Mouse (Mus musculus): ENCODE data around the gene Sesn2. TPM values are rescaled to one million over a fixed set of nuclear protein-coding genes. Genes with fewer than 3 reads are reported as not detected.

Sesn2 gene
- polyA plus RNA-seq, 1 experiment from 2014 or later = 7.7 TPM

GRCm38 (mm10) chr4:132524808-132525207 lies 14.5 kb upstream of the Sesn2 start:
- H3K9me3 ChIP-seq (ENCODE audit: control insufficient read depth, low read length) = no peaks in the 10 kb centered on the region
- DNase-seq (ENCODE audit: low spot score) = no peak
- H3K36me3 ChIP-seq (ENCODE audit: control insufficient read depth, insufficient read depth, low read length) = peaks cover 1% of the 10 kb centered on the region
- no peak for ATAC-seq (ENCODE audit: insufficient number of reproducible peaks, low FRiP score, low TSS enrichment, low read depth)
- H3K4me2 ChIP-seq (ENCODE audit: low read depth, severe bottlenecking) = no peak overlapping the region
- 50% methylated on average over 6 of the region's 6 CpGs for WGBS
- no peak overlapping the region for H3K9ac ChIP-seq (ENCODE audit: low read length)
- H3K4me1 ChIP-seq (ENCODE audit: control insufficient read depth, insufficient read depth, low read length) = peaks cover 5% of the 10 kb centered on the region; the same call in 1 of the 2 replicates
- H3K4me3 ChIP-seq (ENCODE audit: low read depth, low read length) = no peak overlapping the region
- H3K27ac ChIP-seq (replicated peaks; ENCODE audit: low read depth, low read length) = no peak overlapping the region
- H3K27me3 ChIP-seq (ENCODE audit: control insufficient read depth, insufficient read depth, low read length) = no peaks in the 10 kb centered on the region

- no peak for DNase-seq (ENCODE audit: low spot score)
- Histone ChIP-seq H3K36me3 (ENCODE audit: control insufficient read depth, insufficient read depth, low read length) (no peaks in the 10 kb centered on the region; the same call in 1 of the 2 replicates), H3K4me2 (ENCODE audit: low read depth, severe bottlenecking) (no peak overlapping the region), H3K27ac (replicated peaks; ENCODE audit: low read depth, low read length) (no peak overlapping the region), H3K4me3 (ENCODE audit: low read depth, low read length) (no peak overlapping the region), H3K4me1 (ENCODE audit: control insufficient read depth, insufficient read depth, low read length) (peaks cover 5% of the 10 kb centered on the region; the same call in 1 of the 2 replicates), H3K27me3 (ENCODE audit: control insufficient read depth, insufficient read depth, low read length) (no peaks in the 10 kb centered on the region), H3K9me3 (ENCODE audit: control insufficient read depth, low read length) (no peaks in the 10 kb centered on the region), H3K9ac (ENCODE audit: low read length) (no peak overlapping the region)
- WGBS = 24% methylated on average over 11 of the region's 11 CpGs
- no peak for ATAC-seq (ENCODE audit: insufficient number of reproducible peaks, low FRiP score, low TSS enrichment, low read depth)
These were observed 14.0 kb upstream of the Sesn2 start for GRCm38 (mm10) chr4:132524321-132524741.

GRCm38 (mm10) chr4:132519188-132519587 lies 8.9 kb upstream of the Sesn2 start:
- Histone ChIP-seq H3K4me1 (ENCODE audit: control insufficient read depth, insufficient read depth, low read length) (no peaks in the 10 kb centered on the region), H3K4me3 (ENCODE audit: low read depth, low read length) (no peak overlapping the region), H3K4me2 (ENCODE audit: low read depth, severe bottlenecking) (no peak overlapping the region), H3K27ac (replicated peaks; ENCODE audit: low read depth, low read length) (no peak overlapping the region), H3K9me3 (ENCODE audit: control insufficient read depth, low read length) (no peaks in the 10 kb centered on the region), H3K27me3 (ENCODE audit: control insufficient read depth, insufficient read depth, low read length) (no peaks in the 10 kb centered on the region), H3K9ac (ENCODE audit: low read length) (no peak overlapping the region), H3K36me3 (ENCODE audit: control insufficient read depth, insufficient read depth, low read length) (no peaks in the 10 kb centered on the region)
- DNase-seq (ENCODE audit: low spot score) = no peak
- no peak for ATAC-seq (ENCODE audit: insufficient number of reproducible peaks, low FRiP score, low TSS enrichment, low read depth)
- WGBS = 92% methylated on average over 3 of the region's 3 CpGs

- 0 out of 2 replicates have a peak, but pooled peaks cover 2% of the 10 kb centered on the region for H3K4me1 ChIP-seq (ENCODE audit: control insufficient read depth, insufficient read depth, low read length)
- no peaks in the 10 kb centered on the region for H3K36me3 ChIP-seq (ENCODE audit: control insufficient read depth, insufficient read depth, low read length)
- no peak for ATAC-seq (ENCODE audit: insufficient number of reproducible peaks, low FRiP score, low TSS enrichment, low read depth)
- H3K4me3 ChIP-seq (ENCODE audit: low read depth, low read length) = no peak overlapping the region
- H3K27me3 ChIP-seq (ENCODE audit: control insufficient read depth, insufficient read depth, low read length) = no peaks in the 10 kb centered on the region
- H3K9ac ChIP-seq (ENCODE audit: low read length) = no peak overlapping the region
- no peaks in the 10 kb centered on the region for H3K9me3 ChIP-seq (ENCODE audit: control insufficient read depth, low read length)
- DNase-seq (ENCODE audit: low spot score) = no peak
- WGBS = 86% methylated on average over 8 of the region's 8 CpGs
- H3K4me2 ChIP-seq (ENCODE audit: low read depth, severe bottlenecking) = no peak overlapping the region
- no peak overlapping the region for H3K27ac ChIP-seq (replicated peaks; ENCODE audit: low read depth, low read length)
These were observed 7.8 kb upstream of the Sesn2 start for GRCm38 (mm10) chr4:132518066-132518465.

GRCm38 (mm10) chr4:132515369-132516155 lies 5.3 kb upstream of the Sesn2 start:
- 0 out of 2 replicates have a peak, but pooled peaks cover 2% of the 10 kb centered on the region for H3K4me1 ChIP-seq (ENCODE audit: control insufficient read depth, insufficient read depth, low read length)
- peak overlapping the region; percentile 64 for H3K27ac ChIP-seq (replicated peaks; ENCODE audit: low read depth, low read length)

GRCm38 (mm10) chr4:132514555-132515135 lies 4.3 kb upstream of the Sesn2 start:
- H3K9me3 ChIP-seq (ENCODE audit: control insufficient read depth, low read length) = no peaks in the 10 kb centered on the region
- H3K27ac ChIP-seq (replicated peaks; ENCODE audit: low read depth, low read length) = peak overlapping the region; percentile 64
- H3K27me3 ChIP-seq (ENCODE audit: control insufficient read depth, insufficient read depth, low read length) = no peaks in the 10 kb centered on the region
- peak overlapping the region; percentile 33 for H3K4me3 ChIP-seq (ENCODE audit: low read depth, low read length)
- H3K36me3 ChIP-seq (ENCODE audit: control insufficient read depth, insufficient read depth, low read length) = no peaks in the 10 kb centered on the region
- 2% methylated on average over 21 of the region's 21 CpGs for WGBS
- peak; percentile 93 for DNase-seq (ENCODE audit: low spot score)
- 0 out of 2 replicates have a peak, but pooled peaks cover 2% of the 10 kb centered on the region for H3K4me1 ChIP-seq (ENCODE audit: control insufficient read depth, insufficient read depth, low read length)
- peak overlapping the region; percentile 86 for H3K4me2 ChIP-seq (ENCODE audit: low read depth, severe bottlenecking)
- peak overlapping the region; percentile 43 for H3K9ac ChIP-seq (ENCODE audit: low read length)
- ATAC-seq (ENCODE audit: insufficient number of reproducible peaks, low FRiP score, low TSS enrichment, low read depth) = no peak

More at GRCm38 (mm10) chr4:132515369-132516155, 5.3 kb upstream of the Sesn2 start:
- peak overlapping the region; percentile 86 for H3K4me2 ChIP-seq (ENCODE audit: low read depth, severe bottlenecking)
- no peaks in the 10 kb centered on the region for H3K9me3 ChIP-seq (ENCODE audit: control insufficient read depth, low read length)
- no peaks in the 10 kb centered on the region for H3K27me3 ChIP-seq (ENCODE audit: control insufficient read depth, insufficient read depth, low read length)
- H3K9ac ChIP-seq (ENCODE audit: low read length) = peak overlapping the region; percentile 43; the same call in 1 of the 2 replicates
- peak; percentile 86 for DNase-seq (ENCODE audit: low spot score)
- ATAC-seq (ENCODE audit: insufficient number of reproducible peaks, low FRiP score, low TSS enrichment, low read depth) = peak; percentile 92
- peak overlapping the region; percentile 33 for H3K4me3 ChIP-seq (ENCODE audit: low read depth, low read length)
- WGBS = 20% methylated on average over 22 of the region's 22 CpGs
- H3K36me3 ChIP-seq (ENCODE audit: control insufficient read depth, insufficient read depth, low read length) = no peaks in the 10 kb centered on the region

- peak; percentile 26 for DNase-seq (ENCODE audit: low spot score)
- Histone ChIP-seq H3K27ac (replicated peaks; ENCODE audit: low read depth, low read length) (no peak overlapping the region), H3K4me3 (ENCODE audit: low read depth, low read length) (no peak overlapping the region), H3K9me3 (ENCODE audit: control insufficient read depth, low read length) (no peaks in the 10 kb centered on the region), H3K9ac (ENCODE audit: low read length) (no peak overlapping the region), H3K36me3 (ENCODE audit: control insufficient read depth, insufficient read depth, low read length) (no peaks in the 10 kb centered on the region), H3K4me1 (ENCODE audit: control insufficient read depth, insufficient read depth, low read length) (0 out of 2 replicates have a peak, but pooled peaks cover 2% of the 10 kb centered on the region), H3K4me2 (ENCODE audit: low read depth, severe bottlenecking) (no peak overlapping the region), H3K27me3 (ENCODE audit: control insufficient read depth, insufficient read depth, low read length) (no peaks in the 10 kb centered on the region)
- 28% methylated on average over 14 of the region's 14 CpGs for WGBS
- no peak for ATAC-seq (ENCODE audit: insufficient number of reproducible peaks, low FRiP score, low TSS enrichment, low read depth)
These were observed 3.3 kb upstream of the Sesn2 start for GRCm38 (mm10) chr4:132513395-132514273.

- DNase-seq (ENCODE audit: low spot score) = no peak
- no peaks in the 10 kb centered on the region for H3K27me3 ChIP-seq (ENCODE audit: control insufficient read depth, insufficient read depth, low read length)
- no peak overlapping the region for H3K4me3 ChIP-seq (ENCODE audit: low read depth, low read length)
- WGBS = 63% methylated on average over 3 of the region's 3 CpGs
- no peak overlapping the region for H3K9ac ChIP-seq (ENCODE audit: low read length)
- no peaks in the 10 kb centered on the region for H3K9me3 ChIP-seq (ENCODE audit: control insufficient read depth, low read length)
- no peaks in the 10 kb centered on the region for H3K36me3 ChIP-seq (ENCODE audit: control insufficient read depth, insufficient read depth, low read length)
- no peak overlapping the region for H3K27ac ChIP-seq (replicated peaks; ENCODE audit: low read depth, low read length)
- H3K4me2 ChIP-seq (ENCODE audit: low read depth, severe bottlenecking) = no peak overlapping the region
- 0 out of 2 replicates have a peak, but pooled peaks cover 2% of the 10 kb centered on the region for H3K4me1 ChIP-seq (ENCODE audit: control insufficient read depth, insufficient read depth, low read length)
- no peak for ATAC-seq (ENCODE audit: insufficient number of reproducible peaks, low FRiP score, low TSS enrichment, low read depth)
These were observed 1.8 kb upstream of the Sesn2 start for GRCm38 (mm10) chr4:132512080-132512479.

Data from limb, embryonic 11.5 days (tissue).